Mouse (Mus musculus): ENCODE results near the gene Slc9a1. TPM values are rescaled to one million over a fixed set of nuclear protein-coding genes. Genes with fewer than 3 reads are reported as not detected.
A peak's percentile ranks its signal among the peaks of the same experiment; 100 is the strongest.

The Slc9a1 gene
- polyA plus RNA-seq, 1 experiment from 2014 or later, result 5.6 TPM

DNA sequence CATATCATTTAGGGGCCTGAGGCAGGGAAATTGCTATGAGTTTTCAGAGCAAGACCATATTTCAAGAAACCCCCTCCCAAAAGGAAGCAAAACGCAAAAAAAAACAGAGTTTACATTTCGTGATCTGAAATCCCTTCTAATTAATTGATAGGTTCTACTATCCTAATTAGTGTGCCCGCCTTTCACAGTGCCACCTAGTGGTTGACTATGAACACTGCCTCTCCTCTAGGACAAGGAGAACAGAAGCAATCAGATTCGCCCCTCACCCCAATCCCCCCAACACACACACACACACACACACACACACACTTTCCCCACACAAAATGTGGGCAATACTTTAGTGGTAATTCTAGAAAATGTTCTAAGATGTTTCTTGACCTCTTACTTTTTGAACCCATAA is 25.4 kb upstream of the Slc9a1 start:
- no peak overlapping the region for H3K4me2 ChIP-seq
- no peak overlapping the region for H3K9ac ChIP-seq (ENCODE audit: low read length)
- no peaks in the 10 kb centered on the region for H3K36me3 ChIP-seq (ENCODE audit: control insufficient read depth, insufficient read depth, low read length)
- 11% methylated on average over 4 of the region's 4 CpGs for WGBS
- no peaks in the 10 kb centered on the region; the same call in 1 of the 2 replicates for H3K27me3 ChIP-seq (ENCODE audit: control insufficient read depth, insufficient read depth, low read length)
- no peaks in the 10 kb centered on the region for H3K4me1 ChIP-seq (ENCODE audit: control insufficient read depth, insufficient read depth, low read length)
- ATAC-seq (ENCODE audit: low FRiP score) (no peak), DNase-seq (ENCODE audit: low spot score, missing footprints) (peak; percentile 90)
- no peak overlapping the region for H3K27ac ChIP-seq (ENCODE audit: low read depth, low read length)
- no peaks in the 10 kb centered on the region for H3K9me3 ChIP-seq (ENCODE audit: control insufficient read depth, low read length)
- H3K4me3 ChIP-seq (ENCODE audit: low read depth, low read length), result no peak overlapping the region

DNA sequence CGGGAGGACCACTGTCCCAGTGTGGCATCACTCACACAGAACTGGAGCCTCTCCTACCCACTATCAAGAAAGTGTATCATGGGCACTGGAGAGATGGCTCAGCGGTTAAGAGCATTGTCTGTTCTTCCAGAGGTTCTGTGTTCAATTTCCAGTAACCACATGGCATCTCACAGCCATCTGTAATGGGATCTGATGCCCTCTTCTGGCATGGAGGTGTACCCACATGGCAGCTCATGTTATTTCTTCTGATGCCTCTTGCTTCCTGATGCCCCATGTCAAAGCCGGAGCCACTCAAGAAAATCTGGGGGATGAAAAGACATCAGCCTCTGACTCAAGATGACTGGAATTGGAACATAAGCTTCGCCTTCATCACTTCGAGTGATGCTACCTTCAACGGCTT is 23.8 kb upstream of the Slc9a1 start:
- no peaks in the 10 kb centered on the region for H3K9me3 ChIP-seq (ENCODE audit: control insufficient read depth, low read length)
- H3K27me3 ChIP-seq (ENCODE audit: control insufficient read depth, insufficient read depth, low read length), result no peaks in the 10 kb centered on the region
- no peak overlapping the region for H3K9ac ChIP-seq (ENCODE audit: low read length)
- ATAC-seq (ENCODE audit: low FRiP score) (no peak), DNase-seq (ENCODE audit: low spot score, missing footprints) (no peak)
- H3K27ac ChIP-seq (ENCODE audit: low read depth, low read length), result no peak overlapping the region
- no peak overlapping the region for H3K4me2 ChIP-seq
- 86% methylated on average over 6 of the region's 6 CpGs for WGBS
- no peak overlapping the region for H3K4me3 ChIP-seq (ENCODE audit: low read depth, low read length)
- H3K36me3 ChIP-seq (ENCODE audit: control insufficient read depth, insufficient read depth, low read length), result no peaks in the 10 kb centered on the region
- H3K4me1 ChIP-seq (ENCODE audit: control insufficient read depth, insufficient read depth, low read length), result no peaks in the 10 kb centered on the region

- Histone ChIP-seq H3K4me1 (ENCODE audit: control insufficient read depth, insufficient read depth, low read length) (no peaks in the 10 kb centered on the region), H3K4me3 (ENCODE audit: low read depth, low read length) (no peak overlapping the region), H3K27ac (ENCODE audit: low read depth, low read length) (no peak overlapping the region), H3K9ac (ENCODE audit: low read length) (no peak overlapping the region), H3K36me3 (ENCODE audit: control insufficient read depth, insufficient read depth, low read length) (no peaks in the 10 kb centered on the region), H3K27me3 (ENCODE audit: control insufficient read depth, insufficient read depth, low read length) (no peaks in the 10 kb centered on the region), H3K4me2 (no peak overlapping the region), H3K9me3 (ENCODE audit: control insufficient read depth, low read length) (no peaks in the 10 kb centered on the region)
- DNase-seq (ENCODE audit: low spot score, missing footprints) (no peak), ATAC-seq (ENCODE audit: low FRiP score) (no peak)
- WGBS, result 83% methylated on average over 4 of the region's 4 CpGs
Observed at GRCm38 (mm10) chr4:133346577-133346976, 22.9 kb upstream of the Slc9a1 start.

DNA sequence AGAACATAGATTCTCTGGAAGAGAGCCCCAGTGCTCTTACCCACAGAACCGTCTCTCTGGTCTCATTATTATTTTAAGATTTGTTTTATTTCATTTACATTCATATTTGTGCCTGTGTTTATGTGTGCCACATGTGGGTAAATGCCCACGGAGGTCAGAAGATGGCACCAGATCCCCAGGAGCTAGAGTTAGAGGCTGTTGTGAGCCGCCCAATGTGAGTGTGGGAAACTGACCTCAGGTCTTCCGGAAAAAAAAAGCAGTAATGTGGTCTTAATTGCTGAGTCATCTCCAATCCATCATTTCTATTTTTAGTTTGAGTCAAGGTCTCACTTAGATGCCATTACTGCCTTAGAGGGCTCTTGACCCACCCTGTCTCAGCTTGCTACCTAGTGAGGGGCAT is 21.9 kb upstream of the Slc9a1 start:
- no peak overlapping the region for H3K9ac ChIP-seq (ENCODE audit: low read length)
- H3K27me3 ChIP-seq (ENCODE audit: control insufficient read depth, insufficient read depth, low read length), result no peaks in the 10 kb centered on the region
- H3K36me3 ChIP-seq (ENCODE audit: control insufficient read depth, insufficient read depth, low read length), result no peaks in the 10 kb centered on the region
- no peaks in the 10 kb centered on the region for H3K9me3 ChIP-seq (ENCODE audit: control insufficient read depth, low read length)
- DNase-seq (ENCODE audit: low spot score, missing footprints) (no peak), ATAC-seq (ENCODE audit: low FRiP score) (no peak)
- H3K4me1 ChIP-seq (ENCODE audit: control insufficient read depth, insufficient read depth, low read length), result no peaks in the 10 kb centered on the region
- no peak overlapping the region for H3K27ac ChIP-seq (ENCODE audit: low read depth, low read length)
- no peak overlapping the region for H3K4me3 ChIP-seq (ENCODE audit: low read depth, low read length)
- no peak overlapping the region for H3K4me2 ChIP-seq
- WGBS, result 72% methylated on average over 4 of the region's 4 CpGs

DNA sequence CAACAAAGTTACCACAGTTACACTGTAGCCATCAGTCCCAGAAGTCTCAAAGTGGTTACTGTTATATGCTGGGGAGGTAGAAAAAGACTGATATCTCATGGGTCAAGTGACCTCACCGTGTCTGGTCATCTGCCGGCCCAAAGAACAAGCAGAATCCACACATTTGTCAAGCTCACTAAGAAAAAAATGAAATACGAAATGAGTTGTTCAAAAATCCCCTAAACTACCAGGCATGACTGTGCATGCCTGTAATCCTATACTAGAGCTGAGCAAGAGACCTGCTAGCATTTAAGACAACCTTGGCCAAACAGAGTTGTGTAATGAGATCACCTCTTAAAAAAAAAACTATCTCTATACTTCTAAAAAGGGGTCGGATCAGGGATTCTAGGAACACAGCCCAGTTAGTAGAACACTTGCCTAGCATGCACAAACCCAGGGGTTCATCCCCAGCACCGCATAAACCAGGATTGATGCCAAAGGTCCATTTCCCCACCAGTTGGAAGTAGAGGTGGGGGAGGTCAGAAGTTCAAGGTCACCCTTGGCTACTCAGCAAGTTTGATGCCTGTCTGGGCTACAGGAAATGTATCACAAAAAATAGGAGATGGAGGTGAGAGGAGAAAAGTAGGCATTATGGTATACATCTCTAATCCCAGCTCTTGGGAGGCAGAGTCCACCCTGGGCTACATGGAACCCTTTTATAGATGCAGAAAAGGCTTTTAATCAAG is 21.3 kb upstream of the Slc9a1 start:
- H3K4me3 ChIP-seq (ENCODE audit: low read depth, low read length), result no peak overlapping the region
- no peaks in the 10 kb centered on the region for H3K27me3 ChIP-seq (ENCODE audit: control insufficient read depth, insufficient read depth, low read length)
- H3K27ac ChIP-seq (ENCODE audit: low read depth, low read length), result no peak overlapping the region
- H3K4me2 ChIP-seq, result no peak overlapping the region
- DNase-seq (ENCODE audit: low spot score, missing footprints) (no peak), ATAC-seq (ENCODE audit: low FRiP score) (no peak)
- H3K36me3 ChIP-seq (ENCODE audit: control insufficient read depth, insufficient read depth, low read length), result no peaks in the 10 kb centered on the region
- 87% methylated on average over 5 of the region's 5 CpGs for WGBS
- H3K9me3 ChIP-seq (ENCODE audit: control insufficient read depth, low read length), result no peaks in the 10 kb centered on the region
- H3K9ac ChIP-seq (ENCODE audit: low read length), result no peak overlapping the region
- no peaks in the 10 kb centered on the region for H3K4me1 ChIP-seq (ENCODE audit: control insufficient read depth, insufficient read depth, low read length)

DNA sequence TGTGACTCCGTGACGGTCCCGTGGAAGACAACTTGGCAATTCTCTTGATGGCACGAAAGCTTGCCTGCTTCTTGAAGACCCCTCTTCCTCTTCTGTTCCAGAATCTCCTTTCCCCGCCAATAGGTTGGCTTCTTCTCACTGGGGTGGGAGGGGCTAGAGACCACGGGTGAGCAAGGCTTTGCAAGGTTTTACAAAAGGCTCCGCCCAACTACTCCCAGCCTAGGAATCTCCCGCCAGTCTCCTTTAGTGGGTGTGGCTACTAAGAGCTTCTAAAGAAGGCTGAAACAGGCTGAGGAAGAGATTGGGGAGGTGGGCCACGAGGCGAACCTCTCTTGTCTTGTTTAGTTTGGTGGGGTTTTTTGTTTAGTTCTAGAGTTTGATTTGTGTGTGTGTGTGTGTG is 16.7 kb upstream of the Slc9a1 start:
- Histone ChIP-seq H3K36me3 (ENCODE audit: control insufficient read depth, insufficient read depth, low read length) (no peaks in the 10 kb centered on the region), H3K4me2 (no peak overlapping the region), H3K9me3 (ENCODE audit: control insufficient read depth, low read length) (no peaks in the 10 kb centered on the region), H3K9ac (ENCODE audit: low read length) (no peak overlapping the region), H3K27ac (ENCODE audit: low read depth, low read length) (no peak overlapping the region), H3K4me3 (ENCODE audit: low read depth, low read length) (no peak overlapping the region), H3K27me3 (ENCODE audit: control insufficient read depth, insufficient read depth, low read length) (no peaks in the 10 kb centered on the region), H3K4me1 (ENCODE audit: control insufficient read depth, insufficient read depth, low read length) (no peaks in the 10 kb centered on the region)
- no peak for ATAC-seq (ENCODE audit: low FRiP score)
- no peak for DNase-seq (ENCODE audit: low spot score, missing footprints)
- 73% methylated on average over 10 of the region's 10 CpGs for WGBS

DNA sequence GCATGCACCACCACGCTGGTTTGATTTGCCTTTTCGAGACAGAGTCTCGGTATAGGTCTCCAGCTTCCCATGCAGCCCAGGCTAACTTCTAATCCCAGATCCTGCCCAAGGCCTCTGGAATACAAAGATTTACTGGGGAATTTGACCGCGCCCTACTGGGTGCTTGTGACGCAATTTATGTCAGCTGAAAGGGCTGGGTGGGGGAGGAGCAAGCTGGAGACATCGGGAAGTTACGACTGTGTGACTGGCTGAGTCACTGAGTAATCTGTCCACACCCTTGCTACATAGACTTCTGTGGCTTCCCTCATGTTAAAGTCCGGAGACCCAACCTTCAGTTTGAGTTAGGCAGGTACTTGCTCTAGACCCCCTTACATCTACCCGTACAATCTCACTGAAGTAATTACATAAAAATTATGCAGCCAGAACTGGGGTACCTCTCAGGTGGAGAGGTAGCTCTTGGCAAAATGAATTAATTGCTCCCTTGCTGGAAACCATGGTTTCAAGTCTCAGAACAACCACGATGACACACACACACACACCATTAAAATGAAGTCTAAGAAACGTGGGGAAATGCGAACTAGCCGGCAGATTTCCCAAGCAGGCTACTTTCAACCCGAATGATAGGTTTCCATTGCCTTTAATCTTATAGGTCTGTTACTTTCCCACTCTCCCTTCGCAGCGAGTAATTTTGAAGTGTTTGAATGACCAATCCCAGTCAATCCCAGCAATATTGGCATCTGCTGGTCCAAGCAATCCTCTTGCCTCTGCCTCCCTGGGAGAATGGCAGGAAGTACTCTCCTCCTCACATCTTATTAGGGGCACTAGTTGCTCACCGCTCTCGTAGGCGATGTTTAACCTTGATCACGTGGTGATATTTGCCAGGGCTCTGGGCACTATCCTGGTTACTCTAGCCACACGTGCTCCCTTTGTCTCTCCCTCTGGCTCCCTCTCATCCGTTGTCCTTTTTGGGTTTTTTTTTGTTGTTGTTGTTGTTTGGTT is 15.8 kb upstream of the Slc9a1 start, which contains the start of gene Wdtc1:
Wdtc1 (minus strand) TSS at position 115 of the 999 bp plus-strand sequence.
- DNase-seq (ENCODE audit: low spot score, missing footprints), result no peak
- Histone ChIP-seq H3K4me2 (no peak within 1 kb of the TSS), H3K9ac (ENCODE audit: low read length) (no peak within 1 kb of the TSS), H3K36me3 (ENCODE audit: control insufficient read depth, insufficient read depth, low read length) (no peaks in the 10 kb centered on the region), H3K4me3 (ENCODE audit: low read depth, low read length) (no peak within 1 kb of the TSS), H3K4me1 (ENCODE audit: control insufficient read depth, insufficient read depth, low read length) (no peaks in the 10 kb centered on the region), H3K27ac (ENCODE audit: low read depth, low read length) (no peak within 1 kb of the TSS), H3K9me3 (ENCODE audit: control insufficient read depth, low read length) (no peaks in the 10 kb centered on the region), H3K27me3 (ENCODE audit: control insufficient read depth, insufficient read depth, low read length) (no peaks in the 10 kb centered on the region)
- ATAC-seq (ENCODE audit: low FRiP score), result no peak
- WGBS, result 90% methylated on average over 23 of the region's 23 CpGs

- no peak for ATAC-seq (ENCODE audit: low FRiP score)
Observed at GRCm38 (mm10) chr4:133354641-133355040, 14.9 kb upstream of the Slc9a1 start.

More at GRCm38 (mm10) chr4:133354641-133355040, 14.9 kb upstream of the Slc9a1 start:
- 86% methylated on average over 6 of the region's 6 CpGs for WGBS
- Histone ChIP-seq H3K27me3 (ENCODE audit: control insufficient read depth, insufficient read depth, low read length) (no peaks in the 10 kb centered on the region), H3K4me1 (ENCODE audit: control insufficient read depth, insufficient read depth, low read length) (no peaks in the 10 kb centered on the region), H3K27ac (ENCODE audit: low read depth, low read length) (no peak overlapping the region), H3K9me3 (ENCODE audit: control insufficient read depth, low read length) (no peaks in the 10 kb centered on the region), H3K9ac (ENCODE audit: low read length) (no peak overlapping the region), H3K36me3 (ENCODE audit: control insufficient read depth, insufficient read depth, low read length) (no peaks in the 10 kb centered on the region), H3K4me2 (no peak overlapping the region), H3K4me3 (ENCODE audit: low read depth, low read length) (no peak overlapping the region)
- DNase-seq (ENCODE audit: low spot score, missing footprints), result peak; percentile 65
